Mouse (Mus musculus) stomach, embryonic 14.5 days (tissue): ENCODE results near the gene Olfr1412. TPM values are rescaled to one million over a fixed set of nuclear protein-coding genes. Genes with fewer than 3 reads are reported as not detected.

Experiments used
- ATAC-seq: fragments of 200-750 bp; cut with Nextera tagmentation; 2 replicates; pipeline ENCODE4 v1.8.0; 2017; ENCODE audit warnings: low read depth, moderate TSS enrichment; ENCODE audit not compliant: insufficient number of reproducible peaks, insufficient read depth, low FRiP score
- H3K27ac ChIP-seq: fragments of 300-500 bp; sonication (generic); 2 replicates; pipeline ENCODE4 v1.5.1; 2014; ENCODE audit warnings: mild to moderate bottlenecking, low read length, moderate library complexity, mixed read lengths
- H3K27me3 ChIP-seq: fragments of 300-500 bp; sonication (generic); 2 replicates; pipeline ENCODE4 v1.6.1; 2014; ENCODE audit warnings: low read length, control low read depth, mixed read lengths; ENCODE audit not compliant: control insufficient read depth, insufficient read depth
- H3K36me3 ChIP-seq: fragments of 300-500 bp; sonication (generic); 2 replicates; pipeline ENCODE4 v1.6.1; 2014; ENCODE audit warnings: mild to moderate bottlenecking, control low read depth, low read length, moderate library complexity, mixed read lengths; ENCODE audit not compliant: control insufficient read depth, insufficient read depth
- H3K4me1 ChIP-seq: fragments of 300-500 bp; sonication (generic); 2 replicates; pipeline ENCODE4 v1.6.1; 2014; ENCODE audit warnings: low read length, control low read depth, mixed read lengths; ENCODE audit not compliant: control insufficient read depth, insufficient read depth
- H3K4me2 ChIP-seq: fragments of 300-500 bp; sonication (generic); replicated peaks from 2 replicates; pipeline ENCODE4 v1.6.1; 2014; ENCODE audit warnings: low read depth, low read length, control low read depth
- H3K4me3 ChIP-seq: fragments of 300-500 bp; sonication (generic); 2 replicates; pipeline ENCODE4 v1.5.1; 2014; ENCODE audit warnings: low read depth, low read length, control low read depth
- H3K9ac ChIP-seq: fragments of 300-500 bp; sonication (generic); replicated peaks from 2 replicates; pipeline ENCODE4 v1.6.1; 2014; ENCODE audit warnings: low read depth, mild to moderate bottlenecking, control low read depth, low read length, moderate library complexity, mixed read lengths
- H3K9me3 ChIP-seq: fragments of 300-500 bp; sonication (generic); 2 replicates; pipeline ENCODE4 v1.6.1; 2016; ENCODE audit warnings: low read depth, low read length, control low read depth; ENCODE audit not compliant: control insufficient read depth
- WGBS: fragments of 180-500 bp; shearing (Covaris S2); extraction: QIAGEN DNeasy Blood & Tissue Kit; methylation state at CpG from one replicate; pipeline ENCODE4 v1.1.7; 2014; 5-methylcytosine and 5-hydroxymethylcytosine counted together
- polyA plus RNA-seq: library from polyadenylated mRNA; unstranded; fragments of >200 nt; fragmentation: Nextera tagmentation; extraction: Ambion mirVana; gene quantifications from 2 replicates; pipeline ENCODE4 v1.2.1, GENCODE M21; 2014

Gene Olfr1412
- polyA plus RNA-seq, 1 experiment from 2014 or later: not detected

- no peaks in the 10 kb centered on the region for H3K4me1 ChIP-seq
- no peak for ATAC-seq
- 86% methylated on average over 8 of the region's 8 CpGs for WGBS
These were observed 48.1 kb downstream of the Olfr1412 start for GRCm38 (mm10) chr1:92633726-92634125.

GRCm38 (mm10) chr1:92634569-92634968, 49.0 kb downstream of the Olfr1412 start:
- H3K27me3 ChIP-seq: no peaks in the 10 kb centered on the region
- peaks cover 28% of the 10 kb centered on the region for H3K36me3 ChIP-seq
- no peak overlapping the region for H3K4me2 ChIP-seq
- no peak overlapping the region for H3K4me3 ChIP-seq
- no peak for ATAC-seq
- no peaks in the 10 kb centered on the region for H3K9me3 ChIP-seq
- H3K4me1 ChIP-seq: no peaks in the 10 kb centered on the region
- H3K9ac ChIP-seq: no peak overlapping the region
- WGBS: 52% methylated on average over 1 of the region's 1 CpGs
- H3K27ac ChIP-seq: no peak overlapping the region

More at GRCm38 (mm10) chr1:92633726-92634125, 48.1 kb downstream of the Olfr1412 start:
- H3K36me3 ChIP-seq: peaks cover 22% of the 10 kb centered on the region
- no peak overlapping the region for H3K4me2 ChIP-seq
- no peaks in the 10 kb centered on the region for H3K9me3 ChIP-seq
- no peak overlapping the region for H3K9ac ChIP-seq
- no peak overlapping the region for H3K27ac ChIP-seq
- no peak overlapping the region for H3K4me3 ChIP-seq
- H3K27me3 ChIP-seq: no peaks in the 10 kb centered on the region

GRCm38 (mm10) chr1:92634976-92635599, 49.5 kb downstream of the Olfr1412 start:
- no peaks in the 10 kb centered on the region for H3K27me3 ChIP-seq
- no peak overlapping the region for H3K27ac ChIP-seq
- H3K4me1 ChIP-seq: no peaks in the 10 kb centered on the region
- WGBS: 81% methylated on average over 4 of the region's 4 CpGs
- H3K4me3 ChIP-seq: no peak overlapping the region
- H3K9me3 ChIP-seq: no peaks in the 10 kb centered on the region
- no peak overlapping the region for H3K4me2 ChIP-seq
- H3K9ac ChIP-seq: no peak overlapping the region
- peaks cover 28% of the 10 kb centered on the region for H3K36me3 ChIP-seq
- ATAC-seq: no peak

- H3K27ac ChIP-seq: no peak overlapping the region
- H3K4me3 ChIP-seq: no peak overlapping the region
- H3K4me1 ChIP-seq: peaks cover 8% of the 10 kb centered on the region
- ATAC-seq: no peak
- peaks cover 28% of the 10 kb centered on the region for H3K36me3 ChIP-seq
- H3K9me3 ChIP-seq: no peaks in the 10 kb centered on the region
- no peaks in the 10 kb centered on the region for H3K27me3 ChIP-seq
- H3K4me2 ChIP-seq: no peak overlapping the region
- WGBS: 85% methylated on average over 8 of the region's 8 CpGs
- no peak overlapping the region for H3K9ac ChIP-seq
These were observed 50.4 kb downstream of the Olfr1412 start for GRCm38 (mm10) chr1:92636015-92636414.

GRCm38 (mm10) chr1:92636676-92637075, 51.1 kb downstream of the Olfr1412 start:
- no peaks in the 10 kb centered on the region for H3K27me3 ChIP-seq
- H3K27ac ChIP-seq: no peak overlapping the region
- ATAC-seq: no peak
- WGBS: 92% methylated on average over 11 of the region's 11 CpGs
- peaks cover 11% of the 10 kb centered on the region for H3K4me1 ChIP-seq
- no peak overlapping the region for H3K4me3 ChIP-seq
- H3K4me2 ChIP-seq: no peak overlapping the region
- H3K36me3 ChIP-seq: peaks cover 28% of the 10 kb centered on the region
- H3K9ac ChIP-seq: no peak overlapping the region
- H3K9me3 ChIP-seq: no peaks in the 10 kb centered on the region

- H3K9ac ChIP-seq: no peak overlapping the region
- H3K4me2 ChIP-seq: no peak overlapping the region
- peaks cover 28% of the 10 kb centered on the region for H3K36me3 ChIP-seq
- no peak overlapping the region for H3K27ac ChIP-seq
- peaks cover 11% of the 10 kb centered on the region for H3K4me1 ChIP-seq
- no peaks in the 10 kb centered on the region for H3K9me3 ChIP-seq
- H3K27me3 ChIP-seq: no peaks in the 10 kb centered on the region
- no peak overlapping the region for H3K4me3 ChIP-seq
- no peak for ATAC-seq
- WGBS: 90% methylated on average over 15 of the region's 15 CpGs
These were observed 52.1 kb downstream of the Olfr1412 start for GRCm38 (mm10) chr1:92637501-92638172.

GRCm38 (mm10) chr1:92638181-92638580, 52.6 kb downstream of the Olfr1412 start:
- Histone ChIP-seq H3K4me1 (peaks cover 11% of the 10 kb centered on the region), H3K4me2 (no peak overlapping the region), H3K36me3 (peaks cover 28% of the 10 kb centered on the region), H3K27ac (no peak overlapping the region), H3K9me3 (no peaks in the 10 kb centered on the region), H3K9ac (no peak overlapping the region), H3K27me3 (no peaks in the 10 kb centered on the region), H3K4me3 (no peak overlapping the region)
- WGBS: 89% methylated on average over 3 of the region's 3 CpGs
- no peak for ATAC-seq

GRCm38 (mm10) chr1:92638736-92639135, 53.2 kb downstream of the Olfr1412 start:
- no peak overlapping the region for H3K4me3 ChIP-seq
- no peak for ATAC-seq
- H3K27ac ChIP-seq: no peak overlapping the region
- H3K27me3 ChIP-seq: no peaks in the 10 kb centered on the region
- H3K4me1 ChIP-seq: peaks cover 11% of the 10 kb centered on the region
- WGBS: 93% methylated on average over 4 of the region's 4 CpGs
- no peaks in the 10 kb centered on the region for H3K9me3 ChIP-seq
- no peak overlapping the region for H3K9ac ChIP-seq
- peaks cover 28% of the 10 kb centered on the region for H3K36me3 ChIP-seq
- no peak overlapping the region for H3K4me2 ChIP-seq
